Mouse (Mus musculus) hindbrain, embryonic 10.5 days (tissue): ENCODE results near the gene Wsb1. TPM values are rescaled to one million over a fixed set of nuclear protein-coding genes. Genes with fewer than 3 reads are reported as not detected.

Source experiments
- DNase-seq: peaks from one replicate; pipeline ENCODE4 v3.0.0-alpha.2; 2017; ENCODE audit warnings: low spot score
- H3K27ac ChIP-seq: fragments of 300-500 bp; sonication (generic); 2 replicates; pipeline ENCODE4 v1.5.1; 2016; ENCODE audit warnings: mild to moderate bottlenecking, moderate library complexity
- H3K27me3 ChIP-seq: fragments of 300-500 bp; sonication (generic); 2 replicates; pipeline ENCODE4 v1.6.1; 2016; ENCODE audit warnings: mild to moderate bottlenecking; ENCODE audit not compliant: poor library complexity, insufficient read depth, severe bottlenecking
- H3K36me3 ChIP-seq: fragments of 300-500 bp; sonication (generic); 2 replicates; pipeline ENCODE4 v1.6.1; 2016; ENCODE audit warnings: mild to moderate bottlenecking, moderate library complexity
- H3K4me1 ChIP-seq: fragments of 300-500 bp; sonication (generic); replicated peaks from 2 replicates; pipeline ENCODE4 v1.6.1; 2016; ENCODE audit warnings: mild to moderate bottlenecking
- H3K4me3 ChIP-seq: fragments of 300-500 bp; sonication (generic); 2 replicates; pipeline ENCODE4 v1.5.1; 2016; ENCODE audit warnings: mild to moderate bottlenecking, moderate library complexity
- H3K9me3 ChIP-seq: fragments of 300-500 bp; sonication (generic); 2 replicates; pipeline ENCODE4 v1.6.1; 2016; ENCODE audit warnings: mild to moderate bottlenecking, moderate library complexity
- WGBS: fragments of 180-500 bp; shearing (Covaris S2); methylation state at CpG from one replicate; pipeline ENCODE4 v1.1.7; 2016; 5-methylcytosine and 5-hydroxymethylcytosine counted together
- polyA plus RNA-seq: library from polyadenylated mRNA; unstranded; fragments of >200 nt; fragmentation: Nextera tagmentation; extraction: Ambion mirVana; gene quantifications from 2 replicates; pipeline ENCODE4 v1.2.1, GENCODE M21; 2016

Gene Wsb1
- polyA plus RNA-seq, 1 experiment from 2014 or later, result 262 TPM

GRCm38 (mm10) chr11:79253542-79254390 lies 705 bp downstream of the Wsb1 start:
- WGBS, result 3% methylated on average over 49 of the region's 49 CpGs
- peaks cover 33% of the 10 kb centered on the region for H3K36me3 ChIP-seq

GRCm38 (mm10) chr11:79252881-79253541 lies 1.5 kb downstream of the Wsb1 start:
- H3K27ac ChIP-seq, result peak overlapping the region; percentile 99
- no peaks in the 10 kb centered on the region for H3K9me3 ChIP-seq
- peaks cover 25% of the 10 kb centered on the region for H3K4me1 ChIP-seq
- peak overlapping the region; percentile 89 for H3K4me3 ChIP-seq
- H3K36me3 ChIP-seq, result peaks cover 41% of the 10 kb centered on the region
- H3K27me3 ChIP-seq, result peaks cover 14% of the 10 kb centered on the region
- 36% methylated on average over 6 of the region's 6 CpGs for WGBS
- no peak for DNase-seq

More at GRCm38 (mm10) chr11:79253542-79254390, 705 bp downstream of the Wsb1 start:
- H3K27ac ChIP-seq, result peak overlapping the region; percentile 99
- peaks cover 25% of the 10 kb centered on the region for H3K4me1 ChIP-seq
- no peaks in the 10 kb centered on the region for H3K9me3 ChIP-seq
- H3K4me3 ChIP-seq, result peak overlapping the region; percentile 89
- DNase-seq, result peak; percentile 40
- H3K27me3 ChIP-seq, result peaks cover 14% of the 10 kb centered on the region

GRCm38 (mm10) chr11:79239024-79239423 lies 15.4 kb downstream of the Wsb1 start:
- 96% methylated on average over 7 of the region's 7 CpGs for WGBS
- H3K27me3 ChIP-seq, result no peaks in the 10 kb centered on the region
- peaks cover 72% of the 10 kb centered on the region for H3K36me3 ChIP-seq
- no peak overlapping the region for H3K4me3 ChIP-seq
- no peak overlapping the region for H3K27ac ChIP-seq
- 0 out of 2 replicates have a peak, but pooled peaks cover 4% of the 10 kb centered on the region for H3K4me1 ChIP-seq
- DNase-seq, result no peak
- H3K9me3 ChIP-seq, result peaks cover 13% of the 10 kb centered on the region

- Histone ChIP-seq H3K9me3 (peaks cover 13% of the 10 kb centered on the region), H3K27ac (no peak overlapping the region), H3K4me3 (no peak overlapping the region), H3K4me1 (0 out of 2 replicates have a peak, but pooled peaks cover 4% of the 10 kb centered on the region), H3K27me3 (no peaks in the 10 kb centered on the region), H3K36me3 (peaks cover 66% of the 10 kb centered on the region)
- 58% methylated on average over 1 of the region's 1 CpGs for WGBS
- DNase-seq, result peak; percentile 12
Observed at GRCm38 (mm10) chr11:79238398-79238752, 16.1 kb downstream of the Wsb1 start.

GRCm38 (mm10) chr11:79237644-79238397 lies 16.6 kb downstream of the Wsb1 start:
- Histone ChIP-seq H3K4me1 (0 out of 2 replicates have a peak, but pooled peaks cover 4% of the 10 kb centered on the region), H3K4me3 (no peak overlapping the region), H3K9me3 (peaks cover 13% of the 10 kb centered on the region), H3K36me3 (peaks cover 60% of the 10 kb centered on the region), H3K27me3 (no peaks in the 10 kb centered on the region), H3K27ac (no peak overlapping the region)
- 93% methylated on average over 11 of the region's 11 CpGs for WGBS
- no peak for DNase-seq

- WGBS, result 94% methylated on average over 13 of the region's 13 CpGs
- Histone ChIP-seq H3K27me3 (no peaks in the 10 kb centered on the region), H3K36me3 (no peaks in the 10 kb centered on the region), H3K9me3 (no peaks in the 10 kb centered on the region), H3K27ac (no peak overlapping the region), H3K4me3 (no peak overlapping the region), H3K4me1 (0 out of 2 replicates have a peak, but pooled peaks cover 4% of the 10 kb centered on the region)
- no peak for DNase-seq
Observed at GRCm38 (mm10) chr11:79230251-79230570, 24.3 kb downstream of the Wsb1 start.

GRCm38 (mm10) chr11:79229561-79230250 lies 24.8 kb downstream of the Wsb1 start:
- H3K27me3 ChIP-seq, result no peaks in the 10 kb centered on the region
- DNase-seq, result no peak
- H3K9me3 ChIP-seq, result no peaks in the 10 kb centered on the region
- peaks cover 7% of the 10 kb centered on the region for H3K4me1 ChIP-seq
- no peak overlapping the region for H3K27ac ChIP-seq
- no peak overlapping the region for H3K4me3 ChIP-seq
- H3K36me3 ChIP-seq, result no peaks in the 10 kb centered on the region
- WGBS, result 92% methylated on average over 11 of the region's 11 CpGs

GRCm38 (mm10) chr11:79229057-79229504 lies 25.4 kb downstream of the Wsb1 start:
- no peak overlapping the region for H3K27ac ChIP-seq
- no peak for DNase-seq
- no peaks in the 10 kb centered on the region for H3K27me3 ChIP-seq
- no peaks in the 10 kb centered on the region for H3K36me3 ChIP-seq
- no peak overlapping the region for H3K4me3 ChIP-seq
- H3K4me1 ChIP-seq, result peaks cover 11% of the 10 kb centered on the region
- H3K9me3 ChIP-seq, result no peaks in the 10 kb centered on the region
- WGBS, result 89% methylated on average over 10 of the region's 10 CpGs

GRCm38 (mm10) chr11:79228089-79228488 lies 26.4 kb downstream of the Wsb1 start:
- H3K27ac ChIP-seq, result no peak overlapping the region
- H3K4me3 ChIP-seq, result no peak overlapping the region
- no peaks in the 10 kb centered on the region for H3K36me3 ChIP-seq
- H3K27me3 ChIP-seq, result no peaks in the 10 kb centered on the region
- 91% methylated on average over 2 of the region's 2 CpGs for WGBS
- H3K9me3 ChIP-seq, result no peaks in the 10 kb centered on the region
- no peak for DNase-seq
- peaks cover 11% of the 10 kb centered on the region for H3K4me1 ChIP-seq

- WGBS, result 76% methylated on average over 8 of the region's 8 CpGs
- no peak for DNase-seq
- Histone ChIP-seq H3K9me3 (no peaks in the 10 kb centered on the region), H3K27me3 (no peaks in the 10 kb centered on the region), H3K4me1 (peaks cover 11% of the 10 kb centered on the region), H3K27ac (peak overlapping the region; percentile 45; the same call in 1 of the 2 replicates), H3K4me3 (no peak overlapping the region), H3K36me3 (no peaks in the 10 kb centered on the region)
Observed at GRCm38 (mm10) chr11:79225371-79226155, 28.9 kb downstream of the Wsb1 start.

- Histone ChIP-seq H3K36me3 (no peaks in the 10 kb centered on the region), H3K27ac (peak overlapping the region; percentile 81), H3K4me1 (peaks cover 11% of the 10 kb centered on the region), H3K9me3 (no peaks in the 10 kb centered on the region), H3K27me3 (no peaks in the 10 kb centered on the region), H3K4me3 (no peak overlapping the region)
- WGBS, result 43% methylated on average over 18 of the region's 18 CpGs
- DNase-seq, result peak; percentile 86
Observed at GRCm38 (mm10) chr11:79224562-79225280, 29.8 kb downstream of the Wsb1 start.
